Mouse (Mus musculus) kidney, embryonic 14.5 days (tissue): ENCODE measurements at regions not wholly inside any gene's neighbourhood (a gene's known extent, or its start where the extent isn't known, plus 50 kb on each side); places are given as distances from the start of the nearest gene placed in this dataset.
"Not testable (repeated sequence)": the region's sequence is repeated elsewhere in the genome, so short reads cannot be mapped to it uniquely, and the experiment has no call there.

ENCODE experiments used
- ATAC-seq: fragments of 200-750 bp; cut with Nextera tagmentation; 2 replicates; pipeline ENCODE4 v1.8.0; 2017; ENCODE audit warnings: moderate number of reproducible peaks, mild to moderate bottlenecking, moderate TSS enrichment, moderate library complexity; ENCODE audit not compliant: low FRiP score, low TSS enrichment
- H3K27ac ChIP-seq: fragments of 300-500 bp; sonication (generic); 2 replicates; pipeline ENCODE4 v1.5.1; 2014; ENCODE audit warnings: low read depth, mild to moderate bottlenecking, low read length, moderate library complexity, mixed read lengths
- H3K27me3 ChIP-seq: fragments of 300-500 bp; sonication (generic); 2 replicates; pipeline ENCODE4 v1.6.1; 2014; ENCODE audit warnings: mild to moderate bottlenecking, low read length; ENCODE audit not compliant: control insufficient read depth, insufficient read depth
- H3K36me3 ChIP-seq: fragments of 300-500 bp; sonication (generic); 2 replicates; pipeline ENCODE4 v1.6.1; 2014; ENCODE audit warnings: low read length, mixed read lengths; ENCODE audit not compliant: control insufficient read depth, insufficient read depth
- H3K4me1 ChIP-seq: fragments of 300-500 bp; sonication (generic); 2 replicates; pipeline ENCODE4 v1.6.1; 2014; ENCODE audit warnings: low read length, mixed read lengths; ENCODE audit not compliant: control insufficient read depth, insufficient read depth
- H3K4me2 ChIP-seq: fragments of 300-500 bp; sonication (generic); replicated peaks from 2 replicates; pipeline ENCODE4 v1.6.1; 2014; ENCODE audit warnings: low read depth, mild to moderate bottlenecking, low read length
- H3K4me3 ChIP-seq: fragments of 300-500 bp; sonication (generic); 2 replicates; pipeline ENCODE4 v1.5.1; 2014; ENCODE audit warnings: mild to moderate bottlenecking, low read length
- H3K9ac ChIP-seq: fragments of 300-500 bp; sonication (generic); 2 replicates; pipeline ENCODE4 v1.6.1; 2014; ENCODE audit warnings: low read depth, mild to moderate bottlenecking, low read length, moderate library complexity
- H3K9me3 ChIP-seq: fragments of 300-500 bp; sonication (generic); 2 replicates; pipeline ENCODE4 v1.6.1; 2016; ENCODE audit warnings: low read length; ENCODE audit not compliant: control insufficient read depth
- WGBS: fragments of 180-500 bp; shearing (Covaris S2); extraction: QIAGEN DNeasy Blood & Tissue Kit; methylation state at CpG from one replicate; pipeline ENCODE4 v1.1.7; 2014; 5-methylcytosine and 5-hydroxymethylcytosine counted together

- H3K27ac ChIP-seq: no peak overlapping the region
- H3K4me2 ChIP-seq: no peak overlapping the region
- 38% methylated on average over 16 of the region's 16 CpGs for WGBS
- peak; percentile 72 for ATAC-seq
- H3K9me3 ChIP-seq: no peaks in the 10 kb centered on the region
- no peak overlapping the region for H3K9ac ChIP-seq
- H3K36me3 ChIP-seq: no peaks in the 10 kb centered on the region
- no peak overlapping the region for H3K4me3 ChIP-seq
- H3K4me1 ChIP-seq: no peaks in the 10 kb centered on the region
- H3K27me3 ChIP-seq: no peaks in the 10 kb centered on the region
These were observed 153.7 kb downstream of the Car8 start for GRCm38 (mm10) chr4:8084954-8085639.

- H3K9ac ChIP-seq: no peak overlapping the region
- no peaks in the 10 kb centered on the region for H3K36me3 ChIP-seq
- ATAC-seq: no peak
- no peak overlapping the region for H3K27ac ChIP-seq
- H3K4me1 ChIP-seq: no peaks in the 10 kb centered on the region
- no peaks in the 10 kb centered on the region for H3K27me3 ChIP-seq
- H3K4me3 ChIP-seq: no peak overlapping the region
- H3K9me3 ChIP-seq: no peaks in the 10 kb centered on the region
- H3K4me2 ChIP-seq: no peak overlapping the region
- WGBS: 74% methylated on average over 4 of the region's 4 CpGs
These were observed 159.5 kb downstream of the Car8 start for GRCm38 (mm10) chr4:8079349-8079748.

- 68% methylated on average over 6 of the region's 6 CpGs for WGBS
- H3K4me2 ChIP-seq: no peak overlapping the region
These were observed 165.8 kb downstream of the Car8 start for GRCm38 (mm10) chr4:8072989-8073573.

GRCm38 (mm10) chr4:8070693-8071092 is 168.1 kb downstream of the Car8 start:
- H3K36me3 ChIP-seq, H3K4me3 ChIP-seq, H3K4me1 ChIP-seq, H3K27ac ChIP-seq, H3K9me3 ChIP-seq, H3K9ac ChIP-seq, H3K27me3 ChIP-seq, H3K4me2 ChIP-seq, ATAC-seq: not testable (repeated sequence)

More at GRCm38 (mm10) chr4:8072989-8073573, 165.8 kb downstream of the Car8 start:
- no peak overlapping the region for H3K27ac ChIP-seq
- no peak overlapping the region for H3K4me3 ChIP-seq
- no peak for ATAC-seq
- H3K9me3 ChIP-seq: no peaks in the 10 kb centered on the region
- H3K36me3 ChIP-seq: no peaks in the 10 kb centered on the region
- H3K27me3 ChIP-seq: no peaks in the 10 kb centered on the region
- no peak overlapping the region for H3K9ac ChIP-seq
- H3K4me1 ChIP-seq: no peaks in the 10 kb centered on the region

- no peak for ATAC-seq
- H3K9me3 ChIP-seq: no peaks in the 10 kb centered on the region
- H3K27me3 ChIP-seq: no peaks in the 10 kb centered on the region
These were observed 170.8 kb downstream of the Car8 start for GRCm38 (mm10) chr4:8068086-8068485.

GRCm38 (mm10) chr4:8041776-8042175 is 197.1 kb downstream of the Car8 start:
- no peak overlapping the region for H3K4me2 ChIP-seq
- no peak for ATAC-seq
- no peaks in the 10 kb centered on the region for H3K36me3 ChIP-seq
- WGBS: 79% methylated on average over 4 of the region's 4 CpGs
- H3K9me3 ChIP-seq: 0 out of 2 replicates have a peak, but pooled peaks cover 5% of the 10 kb centered on the region
- no peak overlapping the region for H3K27ac ChIP-seq
- H3K27me3 ChIP-seq: no peaks in the 10 kb centered on the region
- H3K4me1 ChIP-seq: no peaks in the 10 kb centered on the region
- no peak overlapping the region for H3K9ac ChIP-seq
- no peak overlapping the region for H3K4me3 ChIP-seq

More at GRCm38 (mm10) chr4:8068086-8068485, 170.8 kb downstream of the Car8 start:
- Histone ChIP-seq H3K4me1 (no peaks in the 10 kb centered on the region), H3K36me3 (no peaks in the 10 kb centered on the region), H3K4me3 (no peak overlapping the region), H3K27ac (no peak overlapping the region), H3K9ac (no peak overlapping the region), H3K4me2 (no peak overlapping the region)
- WGBS: 27% methylated on average over 2 of the region's 2 CpGs

GRCm38 (mm10) chr4:8037863-8038262 is 201.0 kb downstream of the Car8 start:
- Histone ChIP-seq H3K27ac (no peak overlapping the region), H3K36me3 (no peaks in the 10 kb centered on the region), H3K4me2 (no peak overlapping the region), H3K4me3 (no peak overlapping the region), H3K4me1 (no peaks in the 10 kb centered on the region), H3K9me3 (0 out of 2 replicates have a peak, but pooled peaks cover 5% of the 10 kb centered on the region), H3K9ac (no peak overlapping the region), H3K27me3 (no peaks in the 10 kb centered on the region)
- 98% methylated on average over 1 of the region's 1 CpGs for WGBS
- no peak for ATAC-seq

- not testable (repeated sequence) for H3K9ac ChIP-seq, H3K27ac ChIP-seq, H3K4me2 ChIP-seq, H3K36me3 ChIP-seq, H3K4me1 ChIP-seq, H3K9me3 ChIP-seq, H3K4me3 ChIP-seq, H3K27me3 ChIP-seq, ATAC-seq
- WGBS: 84% methylated on average over 1 of the region's 1 CpGs
These were observed 205.4 kb downstream of the Car8 start for GRCm38 (mm10) chr4:8033402-8033801.

- WGBS: 19% methylated on average over 1 of the region's 1 CpGs
- no peak overlapping the region for H3K4me3 ChIP-seq
- no peaks in the 10 kb centered on the region for H3K4me1 ChIP-seq
- no peak for ATAC-seq
- H3K36me3 ChIP-seq: no peaks in the 10 kb centered on the region
- H3K9ac ChIP-seq: no peak overlapping the region
- no peak overlapping the region for H3K4me2 ChIP-seq
- H3K27me3 ChIP-seq: no peaks in the 10 kb centered on the region
- no peaks in the 10 kb centered on the region for H3K9me3 ChIP-seq
- H3K27ac ChIP-seq: no peak overlapping the region
These were observed 233.7 kb downstream of the Car8 start for GRCm38 (mm10) chr4:8005155-8005554.
